Mouse (Mus musculus): Measurements from ENCODE around the gene Msrb3. TPM values are rescaled to one million over a fixed set of nuclear protein-coding genes. Genes with fewer than 3 reads are reported as not detected.

Msrb3 gene
- polyA plus RNA-seq, 1 experiment from 2014 or later: 9.5 TPM

- peak overlapping the region; percentile 74 for H3K4me2 ChIP-seq (replicated peaks)
- peak; percentile 83 for ATAC-seq (ENCODE audit: insufficient number of reproducible peaks, low FRiP score, low TSS enrichment, low read depth)
- no peaks in the 10 kb centered on the region for H3K27me3 ChIP-seq
- no peaks in the 10 kb centered on the region for H3K36me3 ChIP-seq
- 0 out of 2 replicates have a peak overlapping the region, but pooled peaks have one; percentile 26 for H3K9ac ChIP-seq
- H3K4me3 ChIP-seq (replicated peaks): peak overlapping the region; percentile 42
- H3K9me3 ChIP-seq (replicated peaks): no peaks in the 10 kb centered on the region
- peaks cover 17% of the 10 kb centered on the region for H3K4me1 ChIP-seq
- WGBS: 7% methylated on average over 18 of the region's 18 CpGs
- peak overlapping the region; percentile 75 for H3K27ac ChIP-seq (replicated peaks)
These were observed 153.6 kb downstream of the Msrb3 start for GRCm38 (mm10) chr10:120745138-120745856.

- WGBS: 2% methylated on average over 15 of the region's 15 CpGs
- H3K27ac ChIP-seq (replicated peaks): peak overlapping the region; percentile 75
- peak overlapping the region; percentile 42 for H3K4me3 ChIP-seq (replicated peaks)
- 0 out of 2 replicates have a peak, but pooled peaks have one; percentile 22 for ATAC-seq (ENCODE audit: insufficient number of reproducible peaks, low FRiP score, low TSS enrichment, low read depth)
- peak overlapping the region; percentile 74 for H3K4me2 ChIP-seq (replicated peaks)
- no peaks in the 10 kb centered on the region for H3K9me3 ChIP-seq (replicated peaks)
- no peaks in the 10 kb centered on the region for H3K36me3 ChIP-seq
- H3K9ac ChIP-seq: 0 out of 2 replicates have a peak overlapping the region, but pooled peaks have one; percentile 26
- no peaks in the 10 kb centered on the region for H3K27me3 ChIP-seq
- peaks cover 17% of the 10 kb centered on the region for H3K4me1 ChIP-seq
These were observed 154.3 kb downstream of the Msrb3 start for GRCm38 (mm10) chr10:120744441-120745137.

- WGBS: 28% methylated on average over 14 of the region's 14 CpGs
- H3K4me2 ChIP-seq (replicated peaks): no peak overlapping the region
- no peak overlapping the region for H3K4me3 ChIP-seq (replicated peaks)
- peaks cover 10% of the 10 kb centered on the region; the same call in 1 of the 2 replicates for H3K4me1 ChIP-seq
- H3K27me3 ChIP-seq: 0 out of 2 replicates have a peak, but pooled peaks cover 3% of the 10 kb centered on the region
- no peaks in the 10 kb centered on the region for H3K36me3 ChIP-seq
- no peak overlapping the region for H3K27ac ChIP-seq (replicated peaks)
- ATAC-seq (ENCODE audit: insufficient number of reproducible peaks, low FRiP score, low TSS enrichment, low read depth): no peak
- H3K9me3 ChIP-seq (replicated peaks): no peaks in the 10 kb centered on the region
- no peak overlapping the region for H3K9ac ChIP-seq
These were observed 162.3 kb downstream of the Msrb3 start for GRCm38 (mm10) chr10:120736508-120737069.

GRCm38 (mm10) chr10:120735722-120736507 is 163.0 kb downstream of the Msrb3 start:
- Histone ChIP-seq H3K9ac (no peak overlapping the region), H3K27me3 (0 out of 2 replicates have a peak, but pooled peaks cover 3% of the 10 kb centered on the region), H3K27ac (replicated peaks) (no peak overlapping the region), H3K9me3 (replicated peaks) (no peaks in the 10 kb centered on the region), H3K36me3 (no peaks in the 10 kb centered on the region), H3K4me2 (replicated peaks) (peak overlapping the region; percentile 42), H3K4me1 (peaks cover 10% of the 10 kb centered on the region; the same call in 1 of the 2 replicates), H3K4me3 (replicated peaks) (peak overlapping the region; percentile 11)
- whole genome bisulfite sequencing: 6% methylated on average over 25 of the region's 25 CpGs
- no peak for ATAC-seq (ENCODE audit: insufficient number of reproducible peaks, low FRiP score, low TSS enrichment, low read depth)

GRCm38 (mm10) chr10:120734364-120734763 is 164.5 kb downstream of the Msrb3 start:
- WGBS: 88% methylated on average over 2 of the region's 2 CpGs
- Histone ChIP-seq H3K27me3 (0 out of 2 replicates have a peak, but pooled peaks cover 3% of the 10 kb centered on the region), H3K4me1 (peaks cover 10% of the 10 kb centered on the region; the same call in 1 of the 2 replicates), H3K4me3 (replicated peaks) (no peak overlapping the region), H3K4me2 (replicated peaks) (no peak overlapping the region), H3K27ac (replicated peaks) (no peak overlapping the region), H3K36me3 (no peaks in the 10 kb centered on the region), H3K9ac (no peak overlapping the region), H3K9me3 (replicated peaks) (no peaks in the 10 kb centered on the region)
- no peak for ATAC-seq (ENCODE audit: insufficient number of reproducible peaks, low FRiP score, low TSS enrichment, low read depth)

Other genes with a start within 250 kb of the Msrb3 start
- 2.6 and 3.3 TPM in 2 replicates for gene Lemd3, start 80.2 kb upstream of the Msrb3 start, polyA plus RNA-seq (2015; fragmentation: Nextera tagmentation; extraction: Ambion mirVana)
- gene Wif1, start 134.9 kb upstream of the Msrb3 start, polyA plus RNA-seq (2015; fragmentation: Nextera tagmentation; extraction: Ambion mirVana): 89.0 and 92.7 TPM in 2 replicates

All from embryonic facial prominence, embryonic 15.5 days (tissue).